Mouse (Mus musculus) stomach, postnatal 0 days (tissue): ENCODE results near the gene Psme2b.
"Not testable (repeated sequence)": the region's sequence is repeated elsewhere in the genome, so short reads cannot be mapped to it uniquely, and the experiment has no call there.

ENCODE experiments used
- CTCF ChIP-seq: IDR thresholded peaks from 2 replicates; pipeline ENCODE4 v1.5.1; 2016; ENCODE audit warnings: antibody characterized with exemption, low read depth, mild to moderate bottlenecking, moderate library complexity
- EP300 ChIP-seq: optimal IDR thresholded peaks from 2 replicates; pipeline ENCODE3; 2016; ENCODE audit warnings: antibody characterized with exemption

DNA sequence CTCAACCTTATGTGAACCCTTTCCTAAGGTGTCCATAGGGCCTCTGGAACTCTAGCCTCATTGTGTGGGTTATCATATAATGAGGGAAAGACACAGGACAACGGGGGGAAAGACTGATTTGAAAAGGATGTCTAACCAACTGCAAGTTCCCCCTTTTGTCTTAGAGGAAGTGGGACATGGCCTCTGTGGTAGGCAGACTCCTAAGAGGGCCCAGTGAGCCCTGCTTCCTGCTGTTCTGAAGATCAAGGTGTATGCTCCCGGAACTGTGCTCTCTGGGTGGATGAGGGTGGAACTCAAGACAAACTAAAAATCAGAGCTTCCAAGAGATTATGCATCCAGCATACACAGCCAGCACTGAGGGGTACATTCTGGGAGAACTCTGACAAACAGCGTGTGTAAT, 42.2 kb upstream of the Psme2b start:
- not testable (repeated sequence) for TF ChIP-seq CTCF, EP300
